Mouse (Mus musculus): ENCODE measurements around the gene Mrpl1. TPM values are rescaled to one million over a fixed set of nuclear protein-coding genes. Genes with fewer than 3 reads are reported as not detected.

The Mrpl1 gene
- total RNA-seq, 2 experiments from 2014 or later, result 28.8 to 32.6 TPM

GRCm38 (mm10) chr5:96201462-96202154 lies 7.7 kb upstream of the Mrpl1 start:
- no peak for DNase-seq
- intact Hi-C loops (cut with DNase I), result no loop called here

DNA sequence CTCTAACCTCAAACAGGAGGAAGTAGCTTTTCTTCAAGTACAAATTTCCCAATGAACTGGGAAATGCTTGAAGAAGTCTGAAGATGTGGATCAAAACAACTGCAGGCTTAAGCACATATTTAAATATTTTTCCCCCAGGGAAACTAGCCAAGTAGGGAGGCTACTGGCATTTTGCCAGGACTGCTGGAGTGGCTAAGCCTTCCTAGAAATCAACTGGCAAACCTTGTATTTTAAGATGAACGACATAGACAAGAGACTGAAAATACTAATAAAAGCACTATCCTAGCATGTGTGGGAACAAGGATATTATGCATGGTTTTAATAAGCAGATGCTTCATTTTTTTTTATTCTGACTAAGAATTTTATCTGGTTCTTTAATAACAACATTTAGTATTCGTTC lies 2.4 kb upstream of the Mrpl1 start:
- intact Hi-C loops (cut with DNase I), result no loop called here
- peak; percentile 49 to 61 for DNase-seq

DNA sequence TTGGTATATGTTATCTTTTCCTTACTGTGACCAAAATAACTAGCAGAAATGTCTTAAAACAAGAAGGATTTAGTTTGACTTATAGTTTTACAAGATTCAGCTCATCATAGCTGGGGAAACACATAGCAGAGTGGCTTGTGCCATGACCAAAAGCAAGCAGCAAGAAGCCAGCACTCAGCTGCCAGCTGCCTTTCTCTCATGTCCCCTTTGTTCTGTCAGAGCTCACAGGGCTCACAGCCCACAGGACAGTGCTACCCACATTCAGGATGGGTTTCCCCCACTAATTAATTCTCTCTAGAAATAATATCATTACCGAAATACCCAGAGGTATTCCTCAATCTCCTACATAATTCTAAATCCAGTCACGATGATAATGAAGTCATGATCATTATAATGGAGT lies 1.8 kb upstream of the Mrpl1 start:
- intact Hi-C loops (cut with DNase I), result no loop called here
- no peak for DNase-seq

- intact Hi-C loops (cut with DNase I), result no loop called here
- DNase-seq, result no peak
These were observed 750 bp upstream of the Mrpl1 start for GRCm38 (mm10) chr5:96208543-96208942.

DNA sequence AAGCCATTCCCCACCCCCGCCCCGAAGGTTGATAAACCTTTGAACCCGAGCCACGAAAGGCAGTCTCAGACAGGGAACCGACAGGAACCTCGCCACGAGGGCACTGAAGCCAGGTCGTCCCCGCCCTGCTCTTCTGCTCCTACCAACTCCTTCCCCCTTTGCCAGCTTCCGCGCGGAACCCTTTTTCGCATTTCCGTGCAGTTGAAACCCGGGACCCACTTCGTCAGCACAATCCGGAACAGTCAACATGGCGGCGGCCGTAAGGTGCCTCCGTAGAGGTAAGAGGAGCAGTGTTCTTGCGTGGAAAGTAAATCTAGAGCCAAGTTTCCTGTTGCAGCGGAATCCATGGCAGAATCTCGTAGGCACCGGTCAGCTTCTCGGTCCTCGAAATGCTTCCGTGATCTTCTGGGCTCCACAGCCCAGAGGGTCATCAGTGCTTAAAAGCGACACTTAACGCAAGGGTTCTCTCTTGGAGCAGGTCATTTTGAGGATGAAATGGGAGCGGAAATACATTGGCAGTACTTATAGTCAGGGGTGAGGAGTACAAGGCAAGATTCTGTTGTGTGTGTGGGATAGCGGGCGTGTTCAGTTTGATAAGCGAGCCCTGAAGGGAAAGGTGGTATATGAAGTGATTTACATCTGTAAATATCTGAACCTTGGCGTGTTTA lies 757 bp downstream of the Mrpl1 start:
- intact Hi-C loops (cut with DNase I), result loop anchor here (1.0 to 10.0 kb wide), 3 partner anchors 48 to 138 kb away; no protein-coding TSS in a partner anchor
- peak; percentile 90 to 93 for DNase-seq

DNA sequence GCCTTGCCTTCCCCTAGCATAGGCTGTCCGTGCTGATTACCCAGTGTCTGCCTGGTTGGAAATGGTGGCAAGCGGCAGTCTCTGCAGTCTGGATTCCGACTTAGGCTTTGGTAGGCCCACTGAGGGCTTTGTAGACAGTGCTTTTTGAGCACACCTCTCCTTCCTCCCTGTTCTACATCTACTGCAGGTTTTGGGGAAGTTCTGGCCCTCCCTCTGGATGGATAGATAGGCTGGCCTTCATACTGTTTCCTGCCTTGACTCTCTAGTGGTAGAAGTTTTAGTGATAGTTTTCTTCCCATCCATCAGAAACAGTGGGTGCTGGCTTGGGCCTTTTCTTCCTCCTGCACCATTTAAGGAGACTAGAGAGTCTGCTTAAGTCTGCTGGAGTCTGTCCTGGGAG lies 9.4 kb downstream of the Mrpl1 start:
- intact Hi-C loops (cut with DNase I), result loop anchor here (10.0 kb wide), 1 partner anchor 114 kb away; no protein-coding TSS in a partner anchor
- no peak for DNase-seq

DNA sequence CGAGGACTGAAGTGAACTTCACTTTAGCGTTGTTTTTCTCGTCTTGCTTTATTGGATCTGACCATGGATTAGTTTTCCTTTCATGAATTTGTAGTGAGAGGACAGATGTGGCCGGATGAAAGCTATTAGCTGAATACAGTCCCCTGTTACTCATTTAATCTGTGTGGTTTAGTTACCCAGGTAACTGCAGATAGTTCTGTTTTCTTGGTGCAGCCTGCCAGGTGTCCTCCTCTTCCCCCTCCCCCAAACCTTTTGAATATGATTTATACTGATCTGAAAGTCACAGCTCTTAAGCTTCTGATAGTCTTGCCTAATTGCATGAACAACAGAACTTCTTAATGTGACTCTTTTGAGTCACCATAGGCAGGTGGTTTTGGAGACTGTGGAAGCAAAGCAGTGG lies 10.2 kb downstream of the Mrpl1 start:
- intact Hi-C loops (cut with DNase I), result loop anchor here (10.0 kb wide), 1 partner anchor 115 kb away; no protein-coding TSS in a partner anchor
- DNase-seq, result no peak

DNA sequence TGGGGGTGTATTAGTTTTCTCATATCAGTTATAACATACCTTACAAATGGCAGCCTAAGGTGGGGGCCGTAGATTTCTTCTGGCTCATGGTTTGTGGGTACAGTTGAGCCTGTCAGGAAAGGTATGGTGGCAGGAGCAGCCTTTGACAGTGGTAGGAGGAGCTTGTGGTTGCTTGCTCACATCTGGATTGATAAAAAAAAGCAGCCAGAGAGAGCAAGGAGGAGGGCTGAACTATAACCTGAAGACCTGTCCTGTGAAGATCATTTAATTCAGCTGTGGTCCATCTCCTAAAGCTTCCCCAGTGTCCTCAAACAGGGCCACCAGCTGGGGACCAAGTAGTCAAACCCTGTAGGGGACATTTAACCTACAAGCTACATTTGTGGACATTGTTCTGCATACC lies 12.0 kb downstream of the Mrpl1 start:
- DNase-seq, result no peak
- intact Hi-C loops (cut with DNase I), result no loop called here

GRCm38 (mm10) chr5:96221812-96222585 lies 12.7 kb downstream of the Mrpl1 start:
- peak; percentile 17 to 32 for DNase-seq
- intact Hi-C loops (cut with DNase I), result no loop called here

- DNase-seq, result no peak
- intact Hi-C loops (cut with DNase I), result no loop called here
These were observed 13.7 kb downstream of the Mrpl1 start for GRCm38 (mm10) chr5:96222964-96223363.

DNA sequence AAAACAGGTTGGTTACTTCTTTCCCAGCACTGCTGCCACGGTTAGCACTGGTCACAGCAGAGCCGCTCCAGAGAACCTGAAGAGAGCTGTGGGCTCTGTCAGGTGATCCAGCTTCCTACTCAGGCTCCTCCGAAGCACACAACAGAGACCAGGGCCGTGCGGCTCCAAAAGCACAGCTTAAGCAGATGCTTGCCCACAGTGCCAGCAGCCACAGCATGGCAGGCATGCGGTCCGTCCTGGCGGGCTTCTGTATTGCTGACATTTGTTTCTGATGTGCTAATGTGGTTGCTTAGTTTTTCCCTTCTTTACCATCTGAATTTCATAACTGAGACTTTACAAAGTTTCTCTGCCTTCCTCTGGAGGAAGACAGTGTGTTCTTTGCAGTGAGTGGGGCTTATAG lies 17.2 kb downstream of the Mrpl1 start:
- intact Hi-C loops (cut with DNase I), result no loop called here

DNA sequence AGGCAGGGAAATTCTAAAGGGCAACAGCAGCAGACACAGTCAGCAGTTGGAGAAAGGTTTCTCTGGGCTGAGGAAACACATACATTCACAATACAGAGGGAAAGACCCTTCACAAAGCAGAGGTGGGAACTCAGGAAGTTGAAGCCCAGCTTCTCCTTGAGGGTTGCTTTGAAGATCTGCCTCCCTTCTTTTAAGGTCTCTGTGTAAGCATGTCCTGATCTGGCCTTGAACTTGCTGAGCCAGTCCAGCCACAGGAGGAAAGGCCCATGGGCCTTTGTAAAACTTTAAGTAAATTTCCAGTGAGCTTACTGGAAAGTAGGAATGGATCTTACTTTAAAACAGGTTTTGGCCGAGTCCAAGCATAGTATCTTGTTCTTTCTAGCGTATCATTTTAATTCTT lies 19.7 kb downstream of the Mrpl1 start:
- DNase-seq, result no peak
- intact Hi-C loops (cut with DNase I), result no loop called here

More for the DNA sequence above, 17.2 kb downstream of the Mrpl1 start:
- DNase-seq, result no peak

DNA sequence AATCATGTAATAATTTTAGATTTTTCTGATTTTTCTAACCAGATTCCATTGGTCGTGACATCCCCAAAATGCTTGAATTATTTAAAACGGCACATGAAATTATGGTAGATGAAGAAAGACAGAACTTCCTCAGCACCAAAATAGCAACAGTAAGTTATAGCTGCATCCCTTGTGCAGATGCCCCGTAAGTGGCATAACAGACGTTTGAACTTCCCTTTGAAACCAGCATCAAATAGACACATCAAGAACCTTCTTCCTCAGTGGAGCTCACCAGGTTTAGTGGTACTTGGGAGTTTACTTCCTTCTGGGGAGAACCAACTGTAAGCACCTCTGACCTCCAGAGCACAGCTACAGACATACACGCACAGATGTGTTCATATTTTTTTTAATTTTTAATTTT lies 29.5 kb downstream of the Mrpl1 start:
- DNase-seq, result no peak
- intact Hi-C loops (cut with DNase I), result no loop called here

- intact Hi-C loops (cut with DNase I), result no loop called here
These were observed 31.6 kb downstream of the Mrpl1 start for GRCm38 (mm10) chr5:96240856-96241255.

GRCm38 (mm10) chr5:96244511-96244910 lies 35.2 kb downstream of the Mrpl1 start:
- no peak for DNase-seq
- intact Hi-C loops (cut with DNase I), result no loop called here

More at GRCm38 (mm10) chr5:96240856-96241255, 31.6 kb downstream of the Mrpl1 start:
- DNase-seq, result no peak

- no peak for DNase-seq
- intact Hi-C loops (cut with DNase I), result no loop called here
These were observed 44.7 kb downstream of the Mrpl1 start for GRCm38 (mm10) chr5:96253995-96254394.

DNA sequence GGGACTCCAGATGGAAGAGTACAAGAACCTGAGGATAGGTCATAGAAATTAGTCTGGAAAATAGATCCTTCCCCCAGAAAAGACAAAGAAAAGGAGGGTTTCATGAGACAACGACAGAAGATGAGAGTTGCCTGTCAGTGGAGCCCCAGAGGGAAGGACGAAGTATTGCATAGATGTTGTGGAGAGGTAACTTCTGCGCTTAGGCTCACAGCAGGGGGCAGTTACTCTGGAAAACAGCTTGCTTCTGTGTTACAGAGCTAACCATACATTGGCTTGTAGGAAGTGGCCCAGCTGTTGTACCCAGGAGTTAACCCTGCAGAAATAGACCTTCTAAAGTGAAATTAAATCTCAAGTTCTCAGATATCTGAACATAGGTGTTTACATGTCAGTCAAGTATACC lies 45.9 kb downstream of the Mrpl1 start:
- no peak for DNase-seq
- intact Hi-C loops (cut with DNase I), result no loop called here

- DNase-seq, result no peak
- intact Hi-C loops (cut with DNase I), result no loop called here
These were observed 48.9 kb downstream of the Mrpl1 start for GRCm38 (mm10) chr5:96258210-96258609.

- intact Hi-C loops (cut with DNase I), result loop anchor here (2.0 to 5.0 kb wide), 2 partner anchors 410 to 502 kb away; no protein-coding TSS in a partner anchor
- DNase-seq, result peak; percentile 30 to 67
These were observed 57.9 kb downstream of the Mrpl1 start for GRCm38 (mm10) chr5:96267017-96267702.

- no peak for DNase-seq
- intact Hi-C loops (cut with DNase I), result loop anchor here (2.0 kb wide), 1 partner anchor 492 kb away; no protein-coding TSS in a partner anchor
These were observed 61.8 kb downstream of the Mrpl1 start for GRCm38 (mm10) chr5:96271070-96271469.

- intact Hi-C loops (cut with DNase I), result no loop called here
- DNase-seq, result no peak
These were observed 96.5 kb downstream of the Mrpl1 start for GRCm38 (mm10) chr5:96305786-96306185.
